Mouse (Mus musculus) megakaryocyte progenitor cell, adult 5-6 weeks (primary cell): ENCODE measurements around the gene Vinac1. TPM values are rescaled to one million over a fixed set of nuclear protein-coding genes. Genes with fewer than 3 reads are reported as not detected.
"Not testable (repeated sequence)": the region's sequence is repeated elsewhere in the genome, so short reads cannot be mapped to it uniquely, and the experiment has no call there.

Source experiments
- ATAC-seq: replicated peaks from 2 replicates; pipeline ENCODE4 v1.8.0; 2016; ENCODE audit warnings: mild to moderate bottlenecking, moderate TSS enrichment, inconsistent platforms; ENCODE audit not compliant: poor library complexity
- total RNA-seq, 2 experiments: library from RNA; stranded (forward) in 1 of 2; stranded (reverse) in 1 of 2; fragments of 157-497, 149-512 nt in 1 of 2; fragments of 200-1000 nt in 1 of 2; gene quantifications; 2 replicates each; pipeline versions ENCODE4 v1.2.3 to v1.2.4; 2015 to 2017

Gene Vinac1
- total RNA-seq, 2 experiments from 2014 or later: not detected

- peak; percentile 88 for ATAC-seq
These were observed 7.4 kb downstream of the Vinac1 start for GRCm38 (mm10) chr2:129040567-129040966.

DNA sequence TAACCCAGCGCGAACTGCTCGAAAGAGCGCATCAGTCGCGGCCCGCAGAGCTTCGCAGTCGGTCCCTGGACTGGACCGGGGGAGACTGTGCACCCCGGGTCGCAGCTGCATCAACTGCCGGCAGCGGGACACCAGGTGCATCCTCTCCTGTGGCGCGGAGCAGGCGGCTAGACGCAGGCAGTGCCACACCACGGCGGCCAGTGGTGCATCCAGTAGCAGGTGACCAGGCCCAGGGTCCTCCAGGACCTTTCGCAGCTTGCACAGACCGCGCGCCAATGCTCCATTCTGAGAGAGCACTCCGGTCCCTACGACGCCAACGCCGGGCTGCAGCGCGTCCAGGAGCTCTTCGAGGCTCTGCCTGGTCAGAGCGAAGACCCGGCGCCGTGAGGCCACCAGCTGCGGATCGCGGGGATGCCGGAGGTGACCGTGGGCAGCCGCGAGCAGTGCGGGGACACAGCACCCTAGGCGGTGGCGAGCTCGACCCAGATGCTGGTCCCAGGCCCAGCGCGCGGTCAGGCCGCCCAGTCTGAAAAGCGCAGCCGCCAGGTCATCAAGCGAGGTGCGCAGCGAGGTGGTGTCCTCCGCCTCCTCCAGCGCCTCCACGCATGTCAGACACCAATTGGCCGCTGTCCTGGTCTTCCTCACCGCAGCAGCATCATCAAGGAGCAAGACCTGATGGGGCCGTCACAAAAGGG is 8.9 kb downstream of the Vinac1 start:
- ATAC-seq: peak; percentile 40; the same call in 1 of the 2 replicates

- ATAC-seq: no peak
These were observed 9.5 kb downstream of the Vinac1 start for GRCm38 (mm10) chr2:129038426-129038936.

- no peak for ATAC-seq
These were observed 12.6 kb downstream of the Vinac1 start for GRCm38 (mm10) chr2:129035381-129035780.

- no peak for ATAC-seq
These were observed 23.2 kb downstream of the Vinac1 start for GRCm38 (mm10) chr2:129024820-129025219.

DNA sequence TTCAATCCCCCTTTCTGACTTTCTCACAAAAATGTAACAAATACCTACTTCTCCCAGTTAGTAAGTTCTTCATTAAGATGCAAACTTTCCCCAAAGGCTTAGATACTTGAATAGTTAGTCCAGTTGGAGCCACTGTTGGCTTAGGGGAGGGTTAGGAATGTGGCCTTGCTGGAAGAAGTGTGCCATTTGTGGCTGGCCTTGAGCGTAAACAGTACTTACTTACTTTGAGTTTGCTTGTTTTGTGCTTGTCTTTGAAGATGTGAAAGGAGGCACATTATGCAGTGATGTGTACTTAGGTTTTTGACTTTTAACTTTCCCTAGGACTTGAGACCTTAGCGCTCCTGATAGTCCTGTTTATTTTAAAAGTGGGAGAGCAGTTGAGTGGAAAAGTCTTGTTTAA is 27.9 kb downstream of the Vinac1 start:
- ATAC-seq: no peak

- not testable (repeated sequence) for ATAC-seq
These were observed 39.1 kb downstream of the Vinac1 start for GRCm38 (mm10) chr2:129008867-129009266.

DNA sequence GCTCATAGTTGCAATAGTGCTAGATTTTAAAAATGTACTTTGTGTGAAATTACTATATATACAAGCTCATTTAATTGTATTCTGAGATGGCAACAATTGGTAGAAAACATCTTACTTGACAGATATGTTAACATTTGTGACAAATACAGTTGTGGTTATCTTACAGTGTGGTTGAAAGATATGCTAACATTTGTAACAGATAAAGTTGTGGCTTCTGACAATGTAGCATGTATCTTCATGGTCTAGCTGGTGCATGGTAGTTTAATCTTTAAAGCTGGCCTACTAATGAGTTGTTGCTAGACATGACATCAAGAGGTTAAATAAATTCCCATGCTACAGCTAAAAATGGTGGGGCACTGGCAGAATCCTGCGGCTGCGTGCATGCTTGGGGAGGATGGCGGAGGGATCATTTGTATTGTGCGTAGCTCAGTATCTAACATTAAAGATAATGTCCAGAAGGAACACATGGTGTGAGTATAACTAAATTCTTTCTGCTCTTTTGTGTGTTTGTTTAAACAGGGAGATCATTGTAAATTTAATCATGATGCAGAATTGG is 41.7 kb downstream of the Vinac1 start:
- peak; percentile 73 for ATAC-seq

GRCm38 (mm10) chr2:129004872-129005271 is 43.1 kb downstream of the Vinac1 start:
- ATAC-seq: no peak

DNA sequence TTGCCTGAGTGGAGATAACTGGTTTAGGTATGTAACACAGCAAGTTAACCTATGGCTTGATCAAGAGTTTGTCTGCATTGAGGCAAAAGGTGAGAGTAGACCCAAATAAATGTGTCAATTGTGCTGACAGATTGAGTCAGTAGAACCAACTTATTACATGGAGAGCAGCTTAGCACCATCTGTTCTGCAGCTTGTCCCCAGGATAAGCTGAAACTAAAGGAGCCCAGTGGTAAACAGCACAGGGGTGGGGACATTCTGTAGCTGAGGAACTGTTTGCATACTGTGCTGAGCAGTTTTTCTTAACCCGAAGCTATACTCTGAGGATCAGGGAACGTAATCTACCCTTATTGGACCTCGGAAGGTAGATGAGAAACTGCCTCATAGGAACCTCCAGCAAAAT is 63.2 kb downstream of the Vinac1 start:
- no peak for ATAC-seq

- ATAC-seq: no peak
These were observed 72.4 kb downstream of the Vinac1 start for GRCm38 (mm10) chr2:128975572-128975971.

Other genes starting within 250 kb of the Vinac1 start
- gene Tmem87b, start 230.1 kb downstream of the Vinac1 start, total RNA-seq (2015): 10.1 and 10.4 TPM in 2 replicates
- 19.4 and 24.2 TPM in 2 replicates for gene Tmem87b, start 230.1 kb downstream of the Vinac1 start, total RNA-seq (2017)
- gene Fbln7, start 185.2 kb downstream of the Vinac1 start, total RNA-seq (2015): not detected in 2 replicates
- not detected in 2 replicates for gene Fbln7, start 185.2 kb downstream of the Vinac1 start, total RNA-seq (2017)
- gene Zc3h8, start 104.1 kb downstream of the Vinac1 start, total RNA-seq (2015): 9.8 and 14.2 TPM in 2 replicates
- gene Zc3h8, start 104.1 kb downstream of the Vinac1 start, total RNA-seq (2017): 10.1 and 13.7 TPM in 2 replicates
- 3.4 and 4.2 TPM in 2 replicates for gene Zc3h6, start 80.8 kb downstream of the Vinac1 start, total RNA-seq (2015)
- 1.2 and 3.4 TPM in 2 replicates for gene Zc3h6, start 80.8 kb downstream of the Vinac1 start, total RNA-seq (2017)
- gene Gm10762, start 80.4 kb downstream of the Vinac1 start, total RNA-seq (2015): 8.0 and 9.8 TPM in 2 replicates
- gene Gm10762, start 80.4 kb downstream of the Vinac1 start, total RNA-seq (2017): 5.0 and 5.5 TPM in 2 replicates
- gene Ttl, start 17.8 kb upstream of the Vinac1 start, total RNA-seq (2015): 2.5 and 2.7 TPM in 2 replicates
- 3.0 and 4.9 TPM in 2 replicates for gene Ttl, start 17.8 kb upstream of the Vinac1 start, total RNA-seq (2017)
- gene Polr1b, start 52.8 kb upstream of the Vinac1 start, total RNA-seq (2015): 19.9 and 24.2 TPM in 2 replicates
- 40.6 and 42.3 TPM in 2 replicates for gene Polr1b, start 52.8 kb upstream of the Vinac1 start, total RNA-seq (2017)
- 15.7 and 19.4 TPM in 2 replicates for gene Chchd5, start 81.5 kb upstream of the Vinac1 start, total RNA-seq (2015)
- gene Chchd5, start 81.5 kb upstream of the Vinac1 start, total RNA-seq (2017): 16.8 and 17.8 TPM in 2 replicates
- 28.0 and 33.5 TPM in 2 replicates for gene Slc20a1, start 150.6 kb upstream of the Vinac1 start, total RNA-seq (2015)
- gene Slc20a1, start 150.6 kb upstream of the Vinac1 start, total RNA-seq (2017): 69.5 and 92.2 TPM in 2 replicates
- gene Ckap2l, start 249.0 kb upstream of the Vinac1 start, total RNA-seq (2015): 89.0 and 91.6 TPM in 2 replicates
- 58.9 and 59.7 TPM in 2 replicates for gene Ckap2l, start 249.0 kb upstream of the Vinac1 start, total RNA-seq (2017)